Mouse (Mus musculus): ENCODE data around the gene Zfp526.

- TF ChIP-seq POLR2A (IDR thresholded peaks at IDR 0.05; ENCODE audit: low read depth, low read length) (peak; percentile 5; the same call in 1 of the 2 replicates), CTCF (IDR thresholded peaks at IDR 0.05; ENCODE audit: extremely low read depth, insufficient read depth, insufficient read length, insufficient replicate concordance) (no peak)
These were observed 16.9 kb downstream of the Zfp526 start for GRCm38 (mm10) chr7:25238015-25238706.

All from spleen, adult 2 months (tissue).